Mouse (Mus musculus): ENCODE measurements around the gene Schip1.

Gene Schip1

GRCm38 (mm10) chr3:68126284-68126856 is 61.8 kb downstream of the Schip1 start:
- DNase-seq (ENCODE audit: low read depth, low spot score) = no peak

- DNase-seq (ENCODE audit: low read depth, low spot score) = no peak
Observed at GRCm38 (mm10) chr3:68130386-68130785, 65.8 kb downstream of the Schip1 start.

- no peak for DNase-seq (ENCODE audit: low read depth, low spot score)
Observed at GRCm38 (mm10) chr3:68138833-68139627, 74.4 kb downstream of the Schip1 start.

- no peak for DNase-seq (ENCODE audit: low read depth, low spot score)
Observed at GRCm38 (mm10) chr3:68150688-68151087, 86.1 kb downstream of the Schip1 start.

GRCm38 (mm10) chr3:68160175-68160574 is 95.6 kb downstream of the Schip1 start:
- DNase-seq (ENCODE audit: low read depth, low spot score) = no peak

- no peak for DNase-seq (ENCODE audit: low read depth, low spot score)
Observed at GRCm38 (mm10) chr3:68160760-68161159, 96.2 kb downstream of the Schip1 start.

- no peak for DNase-seq (ENCODE audit: low read depth, low spot score)
Observed at GRCm38 (mm10) chr3:68178248-68178647, 113.6 kb downstream of the Schip1 start.

- no peak for DNase-seq (ENCODE audit: low read depth, low spot score)
Observed at GRCm38 (mm10) chr3:68187471-68187870, 122.9 kb downstream of the Schip1 start.

GRCm38 (mm10) chr3:68189100-68189499 is 124.5 kb downstream of the Schip1 start:
- no peak for DNase-seq (ENCODE audit: low read depth, low spot score)

- DNase-seq (ENCODE audit: low read depth, low spot score) = no peak
Observed at GRCm38 (mm10) chr3:68196933-68197332, 132.3 kb downstream of the Schip1 start.

GRCm38 (mm10) chr3:68201214-68201613 is 136.6 kb downstream of the Schip1 start:
- DNase-seq (ENCODE audit: low read depth, low spot score) = no peak

GRCm38 (mm10) chr3:68202162-68202902 is 137.7 kb downstream of the Schip1 start:
- DNase-seq (ENCODE audit: low read depth, low spot score) = no peak

- DNase-seq (ENCODE audit: low read depth, low spot score) = no peak
Observed at GRCm38 (mm10) chr3:68203934-68204467, 139.4 kb downstream of the Schip1 start.

GRCm38 (mm10) chr3:68210422-68210821 is 145.8 kb downstream of the Schip1 start:
- DNase-seq (ENCODE audit: low read depth, low spot score) = no peak

- DNase-seq (ENCODE audit: low read depth, low spot score) = no peak
Observed at GRCm38 (mm10) chr3:68221452-68221851, 156.8 kb downstream of the Schip1 start.

- no peak for DNase-seq (ENCODE audit: low read depth, low spot score)
Observed at GRCm38 (mm10) chr3:68239887-68240286, 175.3 kb downstream of the Schip1 start.

GRCm38 (mm10) chr3:68243239-68243638 is 178.6 kb downstream of the Schip1 start:
- no peak for DNase-seq (ENCODE audit: low read depth, low spot score)

- DNase-seq (ENCODE audit: low read depth, low spot score) = no peak
Observed at GRCm38 (mm10) chr3:68246154-68246553, 181.6 kb downstream of the Schip1 start.

- no peak for DNase-seq (ENCODE audit: low read depth, low spot score)
Observed at GRCm38 (mm10) chr3:68250589-68250988, 186.0 kb downstream of the Schip1 start.

- DNase-seq (ENCODE audit: low read depth, low spot score) = no peak
Observed at GRCm38 (mm10) chr3:68252335-68252734, 187.7 kb downstream of the Schip1 start.

GRCm38 (mm10) chr3:68262304-68262703 is 197.7 kb downstream of the Schip1 start:
- no peak for DNase-seq (ENCODE audit: low read depth, low spot score)

GRCm38 (mm10) chr3:68267905-68268304 is 203.3 kb downstream of the Schip1 start:
- no peak for DNase-seq (ENCODE audit: low read depth, low spot score)

All from skeletal muscle tissue, adult 2 months (tissue).